Mouse (Mus musculus): Measurements from ENCODE around the gene Gm49405. TPM values are rescaled to one million over a fixed set of nuclear protein-coding genes. Genes with fewer than 3 reads are reported as not detected.

Gm49405 gene
- polyA plus RNA-seq, 1 experiment from 2014 or later = 4.1 TPM

GRCm38 (mm10) chr19:4052516-4053030 is 52.1 kb downstream of the Gm49405 start:
- WGBS = 61% methylated on average over 5 of the region's 5 CpGs
- H3K4me1 ChIP-seq = peaks cover 19% of the 10 kb centered on the region
- H3K4me3 ChIP-seq = no peak overlapping the region
- no peaks in the 10 kb centered on the region for H3K36me3 ChIP-seq
- no peak overlapping the region for H3K4me2 ChIP-seq
- no peak overlapping the region for H3K9ac ChIP-seq
- no peak for ATAC-seq (ENCODE audit: extremely low read depth, insufficient number of reproducible peaks, low FRiP score, low TSS enrichment)
- H3K27me3 ChIP-seq (replicated peaks) = no peaks in the 10 kb centered on the region
- no peak overlapping the region for H3K27ac ChIP-seq (replicated peaks)
- H3K9me3 ChIP-seq = 0 out of 2 replicates have a peak, but pooled peaks cover 4% of the 10 kb centered on the region

- H3K4me1 ChIP-seq = peaks cover 23% of the 10 kb centered on the region
- H3K4me2 ChIP-seq = no peak overlapping the region
- no peak overlapping the region for H3K4me3 ChIP-seq
- H3K27me3 ChIP-seq (replicated peaks) = no peaks in the 10 kb centered on the region; the same call in 1 of the 2 replicates
- H3K9me3 ChIP-seq = 0 out of 2 replicates have a peak, but pooled peaks cover 4% of the 10 kb centered on the region
- no peak for ATAC-seq (ENCODE audit: extremely low read depth, insufficient number of reproducible peaks, low FRiP score, low TSS enrichment)
- no peak overlapping the region for H3K27ac ChIP-seq (replicated peaks)
- WGBS = 85% methylated on average over 5 of the region's 5 CpGs
- H3K9ac ChIP-seq = no peak overlapping the region
- H3K36me3 ChIP-seq = no peaks in the 10 kb centered on the region
These were observed 54.2 kb downstream of the Gm49405 start for GRCm38 (mm10) chr19:4054613-4055012.

Other genes starting within 250 kb of the Gm49405 start
- 17.7 and 17.9 TPM in 2 replicates for gene Kmt5b, start 233.2 kb upstream of the Gm49405 start, polyA plus RNA-seq (2015; fragmentation: Nextera tagmentation; extraction: Ambion mirVana)
- 22.6 and 23.5 TPM in 2 replicates for gene Chka, start 148.9 kb upstream of the Gm49405 start, polyA plus RNA-seq (2015; fragmentation: Nextera tagmentation; extraction: Ambion mirVana)
- 22.7 and 25.1 TPM in 2 replicates for gene Tcirg1, start 93.5 kb upstream of the Gm49405 start, polyA plus RNA-seq (2015; fragmentation: Nextera tagmentation; extraction: Ambion mirVana)
- gene Ndufs8, start 87.9 kb upstream of the Gm49405 start, polyA plus RNA-seq (2015; fragmentation: Nextera tagmentation; extraction: Ambion mirVana) = 361 and 400 TPM in 2 replicates
- gene Aldh3b1, start 70.8 kb upstream of the Gm49405 start, polyA plus RNA-seq (2015; fragmentation: Nextera tagmentation; extraction: Ambion mirVana) = 2.2 and 2.3 TPM in 2 replicates
- 12.4 and 13.6 TPM in 2 replicates for gene Unc93b1, start 65.4 kb upstream of the Gm49405 start, polyA plus RNA-seq (2015; fragmentation: Nextera tagmentation; extraction: Ambion mirVana)
- not detected in 2 replicates for gene Aldh3b3, start 42.0 kb upstream of the Gm49405 start, polyA plus RNA-seq (2015; fragmentation: Nextera tagmentation; extraction: Ambion mirVana)
- gene Aldh3b2, start 28.3 kb upstream of the Gm49405 start, polyA plus RNA-seq (2015; fragmentation: Nextera tagmentation; extraction: Ambion mirVana) = 0.06 TPM in 1 of 2 replicates, not detected in the other
- gene Acy3, start 14.1 kb upstream of the Gm49405 start, polyA plus RNA-seq (2015; fragmentation: Nextera tagmentation; extraction: Ambion mirVana) = 10.4 and 10.8 TPM in 2 replicates
- gene Tbx10, start 7.9 kb upstream of the Gm49405 start, polyA plus RNA-seq (2015; fragmentation: Nextera tagmentation; extraction: Ambion mirVana) = not detected in 2 replicates
- gene Nudt8, start within 50 bp of the Gm49405 start, polyA plus RNA-seq (2015; fragmentation: Nextera tagmentation; extraction: Ambion mirVana) = 51.7 and 60.0 TPM in 2 replicates
- 80.5 and 99.3 TPM in 2 replicates for gene Doc2g, start 2.7 kb downstream of the Gm49405 start, polyA plus RNA-seq (2015; fragmentation: Nextera tagmentation; extraction: Ambion mirVana)
- 407 and 462 TPM in 2 replicates for gene Ndufv1, start 12.2 kb downstream of the Gm49405 start, polyA plus RNA-seq (2015; fragmentation: Nextera tagmentation; extraction: Ambion mirVana)
- 380 and 421 TPM in 2 replicates for gene Gstp1, start 37.4 kb downstream of the Gm49405 start, polyA plus RNA-seq (2015; fragmentation: Nextera tagmentation; extraction: Ambion mirVana)
- 5.1 and 5.9 TPM in 2 replicates for gene Gstp2, start 45.4 kb downstream of the Gm49405 start, polyA plus RNA-seq (2015; fragmentation: Nextera tagmentation; extraction: Ambion mirVana)
- 0.29 and 0.61 TPM in 2 replicates for gene Gstp3, start 58.9 kb downstream of the Gm49405 start, polyA plus RNA-seq (2015; fragmentation: Nextera tagmentation; extraction: Ambion mirVana)
- not detected in 2 replicates for gene Cabp2, start 81.0 kb downstream of the Gm49405 start, polyA plus RNA-seq (2015; fragmentation: Nextera tagmentation; extraction: Ambion mirVana)
- 64.5 and 64.9 TPM in 2 replicates for gene Cdk2ap2, start 96.6 kb downstream of the Gm49405 start, polyA plus RNA-seq (2015; fragmentation: Nextera tagmentation; extraction: Ambion mirVana)
- gene Pitpnm1, start 99.4 kb downstream of the Gm49405 start, polyA plus RNA-seq (2015; fragmentation: Nextera tagmentation; extraction: Ambion mirVana) = 18.2 and 21.8 TPM in 2 replicates
- 84.3 and 96.3 TPM in 2 replicates for gene Aip, start 125.2 kb downstream of the Gm49405 start, polyA plus RNA-seq (2015; fragmentation: Nextera tagmentation; extraction: Ambion mirVana)
- gene Gpr152, start 139.2 kb downstream of the Gm49405 start, polyA plus RNA-seq (2015; fragmentation: Nextera tagmentation; extraction: Ambion mirVana) = not detected in 2 replicates
- gene Cabp4, start 143.4 kb downstream of the Gm49405 start, polyA plus RNA-seq (2015; fragmentation: Nextera tagmentation; extraction: Ambion mirVana) = not detected in 2 replicates
- 107 and 122 TPM in 2 replicates for gene Coro1b, start 148.0 kb downstream of the Gm49405 start, polyA plus RNA-seq (2015; fragmentation: Nextera tagmentation; extraction: Ambion mirVana)
- gene Ptprcap, start 153.0 kb downstream of the Gm49405 start, polyA plus RNA-seq (2015; fragmentation: Nextera tagmentation; extraction: Ambion mirVana) = 1.2 and 1.4 TPM in 2 replicates
- 46.0 and 47.1 TPM in 2 replicates for gene Rps6kb2, start 162.7 kb downstream of the Gm49405 start, polyA plus RNA-seq (2015; fragmentation: Nextera tagmentation; extraction: Ambion mirVana)
- gene Carns1, start 174.9 kb downstream of the Gm49405 start, polyA plus RNA-seq (2015; fragmentation: Nextera tagmentation; extraction: Ambion mirVana) = 4.4 and 5.0 TPM in 2 replicates
- gene Tbc1d10c, start 190.7 kb downstream of the Gm49405 start, polyA plus RNA-seq (2015; fragmentation: Nextera tagmentation; extraction: Ambion mirVana) = 2.0 and 2.7 TPM in 2 replicates
- 642 and 729 TPM in 2 replicates for gene Ppp1ca, start 191.4 kb downstream of the Gm49405 start, polyA plus RNA-seq (2015; fragmentation: Nextera tagmentation; extraction: Ambion mirVana)
- 21.3 and 22.2 TPM in 2 replicates for gene Rad9a, start 201.0 kb downstream of the Gm49405 start, polyA plus RNA-seq (2015; fragmentation: Nextera tagmentation; extraction: Ambion mirVana)
- gene Clcf1, start 213.6 kb downstream of the Gm49405 start, polyA plus RNA-seq (2015; fragmentation: Nextera tagmentation; extraction: Ambion mirVana) = 1.1 and 1.9 TPM in 2 replicates
- not detected in 2 replicates for gene AC109138.7, start 213.7 kb downstream of the Gm49405 start, polyA plus RNA-seq (2015; fragmentation: Nextera tagmentation; extraction: Ambion mirVana)
- gene Pold4, start 231.3 kb downstream of the Gm49405 start, polyA plus RNA-seq (2015; fragmentation: Nextera tagmentation; extraction: Ambion mirVana) = 19.9 and 23.5 TPM in 2 replicates

Measured in heart, embryonic 13.5 days (tissue).